Mouse (Mus musculus) liver, embryonic 11.5 days (tissue): ENCODE data around the gene Nme7. TPM values are rescaled to one million over a fixed set of nuclear protein-coding genes. Genes with fewer than 3 reads are reported as not detected.
A peak's percentile ranks its signal among the peaks of the same experiment; 100 is the strongest.

Experiments used
- ATAC-seq: fragments of 200-750 bp; cut with Nextera tagmentation; replicated peaks from 2 replicates; pipeline ENCODE4 v1.8.0; 2017; ENCODE audit warnings: moderate number of reproducible peaks, mild to moderate bottlenecking, moderate TSS enrichment, moderate library complexity; ENCODE audit not compliant: low FRiP score
- DNase-seq: peaks from one replicate; pipeline ENCODE4 v3.0.0-alpha.2; 2017; ENCODE audit warnings: low spot score
- H3K27ac ChIP-seq: fragments of 300-500 bp; sonication (generic); 2 replicates; pipeline ENCODE4 v1.5.1; 2014; ENCODE audit warnings: mild to moderate bottlenecking, low read depth, low read length, control low read depth
- H3K27me3 ChIP-seq: fragments of 300-500 bp; sonication (generic); replicated peaks from 2 replicates; pipeline ENCODE4 v1.6.1; 2014; ENCODE audit warnings: low read length, mixed read lengths; ENCODE audit not compliant: control insufficient read depth, insufficient read depth
- H3K36me3 ChIP-seq: fragments of 300-500 bp; sonication (generic); 2 replicates; pipeline ENCODE4 v1.6.1; 2014; ENCODE audit warnings: mild to moderate bottlenecking, low read length, moderate library complexity, mixed read lengths; ENCODE audit not compliant: control insufficient read depth, insufficient read depth
- H3K4me1 ChIP-seq: fragments of 300-500 bp; sonication (generic); replicated peaks from 2 replicates; pipeline ENCODE4 v1.6.1; 2014; ENCODE audit warnings: low read length, mixed read lengths; ENCODE audit not compliant: control insufficient read depth, insufficient read depth
- H3K4me2 ChIP-seq: fragments of 300-500 bp; sonication (generic); 2 replicates; pipeline ENCODE4 v1.6.1; 2014; ENCODE audit warnings: mild to moderate bottlenecking, control low read depth, moderate library complexity
- H3K4me3 ChIP-seq: fragments of 300-500 bp; sonication (generic); 2 replicates; pipeline ENCODE4 v1.5.1; 2014; ENCODE audit warnings: low read depth, low read length, control low read depth
- H3K9ac ChIP-seq: fragments of 300-500 bp; sonication (generic); 2 replicates; pipeline ENCODE4 v1.6.1; 2014; ENCODE audit warnings: low read depth, low read length, control low read depth
- H3K9me3 ChIP-seq: fragments of 300-500 bp; sonication (generic); 2 replicates; pipeline ENCODE4 v1.6.1; 2016; ENCODE audit warnings: low read length, inconsistent platforms, mixed read lengths; ENCODE audit not compliant: control insufficient read depth
- WGBS: fragments of 180-500 bp; shearing (Covaris S2); extraction: QIAGEN DNeasy Blood & Tissue Kit; methylation state at CpG from one replicate; pipeline ENCODE4 v1.1.7; 2014; 5-methylcytosine and 5-hydroxymethylcytosine counted together
- polyA plus RNA-seq: library from polyadenylated mRNA; unstranded; fragments of >200 nt; fragmentation: Nextera tagmentation; extraction: Ambion mirVana; gene quantifications from 2 replicates; pipeline ENCODE4 v1.2.1, GENCODE M21; 2014

The Nme7 gene
- polyA plus RNA-seq, 1 experiment from 2014 or later: 22.0 TPM

DNA sequence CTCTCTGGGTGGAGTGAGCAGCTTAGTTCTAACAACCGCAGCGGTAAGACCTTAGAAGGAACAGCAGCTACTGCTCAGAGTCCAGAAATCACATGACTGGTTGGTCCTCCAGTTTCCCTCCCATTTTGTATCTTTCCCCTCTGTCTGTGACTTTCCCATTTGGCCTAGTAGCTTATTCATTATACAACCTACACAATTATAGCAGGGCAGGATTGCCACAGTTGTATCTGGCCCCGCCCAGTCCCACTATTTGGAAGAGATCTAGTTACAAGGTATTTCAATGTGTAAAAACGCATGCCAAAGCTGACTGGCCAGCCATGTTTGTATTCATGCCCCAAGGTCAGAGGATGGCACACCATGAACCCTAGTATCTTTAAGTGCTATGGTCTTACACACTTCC lies 146.7 kb downstream of the Nme7 start:
- Histone ChIP-seq H3K27me3 (peaks cover 7% of the 10 kb centered on the region), H3K36me3 (0 out of 2 replicates have a peak, but pooled peaks cover 4% of the 10 kb centered on the region), H3K4me2 (no peak overlapping the region), H3K9ac (no peak overlapping the region), H3K4me3 (no peak overlapping the region), H3K4me1 (peaks cover 7% of the 10 kb centered on the region), H3K9me3 (no peaks in the 10 kb centered on the region), H3K27ac (no peak overlapping the region)
- WGBS: 81% methylated on average over 4 of the region's 4 CpGs
- no peak for DNase-seq
- ATAC-seq: no peak

DNA sequence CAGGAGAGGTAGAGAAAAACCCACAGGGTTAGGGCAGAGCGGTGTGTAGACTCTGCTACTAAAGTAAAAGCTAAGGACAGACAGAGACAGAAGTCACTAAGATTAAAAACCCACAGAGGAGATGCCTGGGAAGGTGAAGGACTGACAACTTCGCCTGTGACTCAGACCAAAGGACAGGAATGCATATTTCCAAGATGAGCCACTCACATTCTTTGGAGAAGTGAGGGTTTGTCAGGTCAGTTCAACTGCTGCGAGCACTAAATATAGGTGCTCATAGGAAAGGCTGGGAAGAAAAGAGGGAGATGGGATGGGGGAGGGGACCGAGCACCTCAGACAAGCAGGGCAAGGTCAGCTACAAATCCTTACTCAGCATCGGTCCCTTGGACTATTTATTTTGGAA lies 147.4 kb downstream of the Nme7 start:
- DNase-seq: no peak
- H3K9ac ChIP-seq: no peak overlapping the region
- H3K4me3 ChIP-seq: no peak overlapping the region
- H3K27me3 ChIP-seq: peaks cover 14% of the 10 kb centered on the region
- no peak for ATAC-seq
- H3K4me1 ChIP-seq: peaks cover 7% of the 10 kb centered on the region
- no peak overlapping the region for H3K27ac ChIP-seq
- H3K4me2 ChIP-seq: no peak overlapping the region
- 0 out of 2 replicates have a peak, but pooled peaks cover 4% of the 10 kb centered on the region for H3K36me3 ChIP-seq
- 83% methylated on average over 5 of the region's 5 CpGs for WGBS
- no peaks in the 10 kb centered on the region for H3K9me3 ChIP-seq

DNA sequence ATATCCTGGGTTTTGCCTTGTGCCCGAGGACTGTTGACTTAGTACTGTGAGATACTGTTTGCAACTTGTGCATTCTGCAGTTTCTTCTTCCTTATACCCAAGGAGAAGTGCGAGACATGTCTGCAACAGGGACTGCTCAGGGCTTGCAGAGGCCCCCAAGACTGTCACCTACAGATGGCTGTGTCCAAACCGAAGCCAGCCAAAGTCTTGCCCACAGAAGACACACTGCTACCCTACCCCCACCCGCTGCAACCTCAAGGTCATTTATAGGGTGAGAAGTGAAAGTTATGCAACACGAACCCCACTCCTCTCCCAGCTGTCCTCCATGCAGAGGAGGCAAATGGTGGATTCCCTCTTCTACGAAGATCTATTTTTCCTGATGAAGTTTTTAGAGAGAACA lies 148.7 kb downstream of the Nme7 start:
- ATAC-seq: no peak
- H3K27me3 ChIP-seq: peaks cover 26% of the 10 kb centered on the region
- DNase-seq: no peak
- 74% methylated on average over 6 of the region's 6 CpGs for WGBS
- no peak overlapping the region for H3K4me2 ChIP-seq
- no peak overlapping the region for H3K27ac ChIP-seq
- H3K4me3 ChIP-seq: no peak overlapping the region
- H3K9me3 ChIP-seq: no peaks in the 10 kb centered on the region
- H3K36me3 ChIP-seq: 0 out of 2 replicates have a peak, but pooled peaks cover 4% of the 10 kb centered on the region
- no peak overlapping the region for H3K9ac ChIP-seq
- H3K4me1 ChIP-seq: peaks cover 7% of the 10 kb centered on the region

- Histone ChIP-seq H3K4me2 (no peak overlapping the region), H3K27me3 (peaks cover 32% of the 10 kb centered on the region), H3K27ac (no peak overlapping the region), H3K9me3 (no peaks in the 10 kb centered on the region), H3K9ac (no peak overlapping the region), H3K36me3 (0 out of 2 replicates have a peak, but pooled peaks cover 4% of the 10 kb centered on the region), H3K4me3 (no peak overlapping the region), H3K4me1 (peaks cover 7% of the 10 kb centered on the region)
- ATAC-seq (no peak), DNase-seq (no peak)
- WGBS: 84% methylated on average over 8 of the region's 8 CpGs
These were observed 149.2 kb downstream of the Nme7 start for GRCm38 (mm10) chr1:164453146-164453545.

DNA sequence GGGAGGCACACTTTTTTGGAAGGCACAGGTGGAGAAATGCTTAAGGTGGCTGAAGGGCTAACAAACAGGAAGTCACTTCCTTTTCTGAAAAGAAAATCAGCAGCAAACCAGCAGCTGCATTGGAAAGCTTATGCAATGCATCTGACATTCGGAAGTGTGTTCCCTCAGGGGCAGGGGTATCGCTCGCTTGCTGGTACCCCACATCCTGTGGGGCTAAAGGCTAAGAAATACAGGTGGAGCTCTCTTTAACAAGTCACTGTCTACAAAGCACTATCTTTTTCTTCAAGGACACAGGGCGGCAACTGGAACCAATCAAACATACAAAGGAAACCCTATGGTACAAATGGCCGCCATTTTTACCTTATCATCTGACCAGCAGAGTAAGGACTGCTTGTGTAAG lies 149.8 kb downstream of the Nme7 start:
- Histone ChIP-seq H3K36me3 (0 out of 2 replicates have a peak, but pooled peaks cover 4% of the 10 kb centered on the region), H3K9me3 (no peaks in the 10 kb centered on the region), H3K4me2 (no peak overlapping the region), H3K27ac (no peak overlapping the region), H3K27me3 (peaks cover 38% of the 10 kb centered on the region), H3K9ac (no peak overlapping the region), H3K4me3 (no peak overlapping the region), H3K4me1 (peaks cover 7% of the 10 kb centered on the region)
- WGBS: 58% methylated on average over 5 of the region's 5 CpGs
- DNase-seq (no peak), ATAC-seq (no peak)

GRCm38 (mm10) chr1:164454747-164455400 lies 151.0 kb downstream of the Nme7 start:
- Histone ChIP-seq H3K36me3 (0 out of 2 replicates have a peak, but pooled peaks cover 4% of the 10 kb centered on the region), H3K27me3 (peaks cover 46% of the 10 kb centered on the region), H3K4me1 (peaks cover 7% of the 10 kb centered on the region), H3K4me2 (peak overlapping the region; percentile 49), H3K27ac (no peak overlapping the region), H3K4me3 (no peak overlapping the region), H3K9ac (no peak overlapping the region), H3K9me3 (no peaks in the 10 kb centered on the region)
- DNase-seq (no peak), ATAC-seq (no peak)
- WGBS: 52% methylated on average over 14 of the region's 14 CpGs

DNA sequence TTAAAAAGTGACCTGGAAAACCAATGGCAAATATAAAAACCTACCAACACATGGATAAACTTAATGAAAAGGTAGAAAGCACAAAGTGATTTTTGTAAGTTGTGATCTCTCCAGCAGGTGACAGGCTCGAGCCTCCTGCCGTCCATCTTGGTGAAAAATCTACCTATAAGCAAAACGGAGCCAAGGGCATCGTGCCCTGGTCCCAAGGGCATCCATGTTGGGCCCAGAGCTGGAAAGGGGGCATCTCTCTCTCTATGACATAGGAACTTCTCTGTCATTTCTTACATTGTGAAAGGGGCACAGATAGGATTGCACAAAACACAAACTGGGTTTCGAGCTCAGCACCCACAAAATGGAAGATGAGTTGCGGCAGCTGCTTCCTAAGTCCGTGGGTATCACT lies 151.7 kb downstream of the Nme7 start:
- no peak overlapping the region for H3K9ac ChIP-seq
- WGBS: 66% methylated on average over 7 of the region's 7 CpGs
- peaks cover 51% of the 10 kb centered on the region for H3K27me3 ChIP-seq
- DNase-seq (no peak), ATAC-seq (no peak)
- H3K27ac ChIP-seq: no peak overlapping the region
- H3K4me2 ChIP-seq: peak overlapping the region; percentile 78; the same call in 1 of the 2 replicates
- no peak overlapping the region for H3K4me3 ChIP-seq
- 0 out of 2 replicates have a peak, but pooled peaks cover 4% of the 10 kb centered on the region for H3K36me3 ChIP-seq
- H3K9me3 ChIP-seq: no peaks in the 10 kb centered on the region
- peaks cover 7% of the 10 kb centered on the region for H3K4me1 ChIP-seq

DNA sequence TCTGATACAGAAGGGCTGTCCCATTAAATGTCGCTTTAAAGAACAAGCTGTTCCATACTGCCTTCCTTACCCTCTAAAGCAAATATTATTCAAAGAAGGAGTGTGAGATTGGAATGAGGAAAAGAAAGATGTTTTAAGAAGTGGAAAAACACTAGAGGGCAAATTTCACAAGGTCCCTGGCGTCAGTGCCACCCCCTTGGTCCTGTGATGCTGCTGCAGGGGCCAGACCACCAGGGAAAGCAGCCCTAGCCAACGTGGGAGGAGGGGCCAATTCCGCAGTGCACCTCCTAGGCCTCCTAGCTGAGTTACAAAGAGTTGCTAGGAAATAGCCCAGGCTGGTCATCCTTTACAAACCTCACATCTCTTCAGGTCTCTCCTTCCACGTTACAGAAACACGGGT lies 152.1 kb downstream of the Nme7 start:
- H3K4me2 ChIP-seq: peak overlapping the region; percentile 78
- no peak overlapping the region for H3K27ac ChIP-seq
- peaks cover 55% of the 10 kb centered on the region for H3K27me3 ChIP-seq
- peaks cover 7% of the 10 kb centered on the region for H3K4me1 ChIP-seq
- DNase-seq (no peak), ATAC-seq (no peak)
- H3K9me3 ChIP-seq: no peaks in the 10 kb centered on the region
- H3K4me3 ChIP-seq: peak overlapping the region; percentile 65; the same call in 1 of the 2 replicates
- WGBS: 32% methylated on average over 6 of the region's 6 CpGs
- 0 out of 2 replicates have a peak, but pooled peaks cover 4% of the 10 kb centered on the region for H3K36me3 ChIP-seq
- no peak overlapping the region for H3K9ac ChIP-seq

GRCm38 (mm10) chr1:164456731-164457130 lies 152.8 kb downstream of the Nme7 start:
- 12% methylated on average over 8 of the region's 8 CpGs for WGBS
- H3K36me3 ChIP-seq: 0 out of 2 replicates have a peak, but pooled peaks cover 4% of the 10 kb centered on the region
- peaks cover 7% of the 10 kb centered on the region for H3K4me1 ChIP-seq
- peak overlapping the region; percentile 78 for H3K4me2 ChIP-seq
- H3K9me3 ChIP-seq: no peaks in the 10 kb centered on the region
- peak overlapping the region; percentile 65 for H3K4me3 ChIP-seq
- no peak overlapping the region for H3K9ac ChIP-seq
- no peak overlapping the region for H3K27ac ChIP-seq
- no peak for ATAC-seq
- H3K27me3 ChIP-seq: peaks cover 60% of the 10 kb centered on the region
- no peak for DNase-seq
